Mouse (Mus musculus): ENCODE measurements at regions not wholly inside any gene's neighbourhood (a gene's known extent, or its start where the extent isn't known, plus 50 kb on each side); places are given as distances from the start of the nearest gene placed in this dataset.

DNA sequence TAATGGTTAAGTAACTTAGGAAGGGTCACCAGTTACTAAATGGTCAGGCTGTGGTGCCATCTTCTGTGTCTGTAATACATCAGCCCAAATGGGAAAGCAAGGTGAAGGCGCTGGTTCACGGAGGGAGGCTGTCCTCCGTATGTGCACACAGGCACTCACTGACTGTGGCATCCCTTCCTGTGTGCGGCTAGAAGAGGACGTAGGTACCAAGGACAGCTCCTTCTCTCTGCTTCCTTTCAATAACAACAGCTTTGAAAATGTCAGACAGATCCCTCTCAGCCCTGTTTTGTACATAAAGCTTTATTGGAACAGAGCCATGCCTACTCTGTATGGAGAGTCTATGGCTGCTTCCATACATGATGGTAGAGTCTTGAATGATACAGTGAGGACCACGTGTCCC is 57.7 kb upstream of the Nfasc start:
- no peak for ATAC-seq (replicated peaks; ENCODE audit: low FRiP score, low read depth)
- DNase-seq (ENCODE audit: low spot score), result peak; percentile 87
- no peaks in the 10 kb centered on the region for H3K36me3 ChIP-seq (ENCODE audit: insufficient read depth, low read length)
- 2% methylated on average over 6 of the region's 6 CpGs for WGBS
- H3K9ac ChIP-seq (ENCODE audit: low read depth, low read length), result no peak overlapping the region
- no peak for TF ChIP-seq CTCF (IDR thresholded peaks at IDR 0.05; ENCODE audit: low read depth)
- H3K4me2 ChIP-seq (ENCODE audit: low read length), result no peak overlapping the region
- no peaks in the 10 kb centered on the region for H3K27me3 ChIP-seq (ENCODE audit: insufficient read depth, low read length)
- H3K27ac ChIP-seq, result no peak overlapping the region
- no peak overlapping the region for H3K4me3 ChIP-seq (replicated peaks; ENCODE audit: low read depth, low read length)
- H3K4me1 ChIP-seq (replicated peaks; ENCODE audit: insufficient read depth, low read length), result no peaks in the 10 kb centered on the region
- no peaks in the 10 kb centered on the region for H3K9me3 ChIP-seq (replicated peaks; ENCODE audit: low read length)

DNA sequence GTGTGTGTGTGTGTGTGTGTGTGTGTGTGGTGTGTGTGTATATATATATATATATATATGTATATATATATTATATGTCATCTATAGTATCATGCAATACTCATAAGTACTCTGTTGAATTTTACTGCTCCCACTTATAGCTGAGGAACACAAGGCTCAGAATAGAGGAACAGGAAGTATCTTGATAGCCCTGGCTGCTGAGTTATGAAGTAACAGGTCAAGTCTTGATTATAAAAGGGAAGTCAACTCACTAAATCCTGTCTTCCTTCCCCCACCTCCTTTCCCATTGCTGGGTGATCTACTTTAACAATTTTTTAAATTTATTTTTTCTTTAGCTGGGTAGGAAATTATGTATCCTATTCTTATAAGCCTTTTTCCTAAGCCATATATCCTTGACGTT is 52.9 kb upstream of the Nfasc start:
- Histone ChIP-seq H3K9me3 (replicated peaks; ENCODE audit: low read length) (no peaks in the 10 kb centered on the region), H3K9ac (ENCODE audit: low read depth, low read length) (no peak overlapping the region), H3K27me3 (ENCODE audit: insufficient read depth, low read length) (no peaks in the 10 kb centered on the region), H3K27ac (no peak overlapping the region), H3K36me3 (ENCODE audit: insufficient read depth, low read length) (no peaks in the 10 kb centered on the region), H3K4me1 (replicated peaks; ENCODE audit: insufficient read depth, low read length) (no peaks in the 10 kb centered on the region), H3K4me2 (ENCODE audit: low read length) (no peak overlapping the region), H3K4me3 (replicated peaks; ENCODE audit: low read depth, low read length) (no peak overlapping the region)
- TF ChIP-seq CTCF (IDR thresholded peaks at IDR 0.05; ENCODE audit: low read depth), result no peak
- 82% methylated on average over 1 of the region's 1 CpGs for WGBS
- no peak for DNase-seq (ENCODE audit: low spot score)
- no peak for ATAC-seq (replicated peaks; ENCODE audit: low FRiP score, low read depth)
